Mouse (Mus musculus): ENCODE measurements at regions not wholly inside any gene's neighbourhood (a gene's known extent, or its start where the extent isn't known, plus 50 kb on each side); places are given as distances from the start of the nearest gene placed in this dataset.

GRCm38 (mm10) chr2:169221141-169221540, 265.8 kb upstream of the Zfp64 start:
- no peaks in the 10 kb centered on the region for H3K4me1 ChIP-seq (ENCODE audit: control insufficient read depth, insufficient read depth, insufficient read length, low read length)
- H3K27me3 ChIP-seq (ENCODE audit: control insufficient read depth, insufficient read depth, low read length): no peaks in the 10 kb centered on the region
- H3K4me3 ChIP-seq (ENCODE audit: low read depth, low read length): no peak overlapping the region
- no peak overlapping the region for H3K27ac ChIP-seq (ENCODE audit: insufficient read depth, low read depth, low read length)
- no peaks in the 10 kb centered on the region for H3K36me3 ChIP-seq (ENCODE audit: control insufficient read depth, insufficient read depth, low read length)
- TF ChIP-seq POLR2A (IDR thresholded peaks at IDR 0.05; ENCODE audit: low read depth, low read length): no peak
- TF ChIP-seq CTCF (IDR thresholded peaks at IDR 0.05; ENCODE audit: extremely low read depth, insufficient read length, insufficient replicate concordance, low read depth, low read length): no peak
- 68% methylated on average over 7 of the region's 7 CpGs for WGBS

- H3K36me3 ChIP-seq (ENCODE audit: control insufficient read depth, insufficient read depth, low read length): no peaks in the 10 kb centered on the region
- 92% methylated on average over 18 of the region's 18 CpGs for WGBS
- TF ChIP-seq POLR2A (IDR thresholded peaks at IDR 0.05; ENCODE audit: low read depth, low read length) (no peak), CTCF (IDR thresholded peaks at IDR 0.05; ENCODE audit: extremely low read depth, insufficient read length, insufficient replicate concordance, low read depth, low read length) (no peak)
- H3K4me3 ChIP-seq (ENCODE audit: low read depth, low read length): no peak overlapping the region
- no peaks in the 10 kb centered on the region for H3K4me1 ChIP-seq (ENCODE audit: control insufficient read depth, insufficient read depth, insufficient read length, low read length)
- no peak overlapping the region for H3K27ac ChIP-seq (ENCODE audit: insufficient read depth, low read depth, low read length)
- H3K27me3 ChIP-seq (ENCODE audit: control insufficient read depth, insufficient read depth, low read length): no peaks in the 10 kb centered on the region
Observed at GRCm38 (mm10) chr2:169215546-169216043, 260.2 kb upstream of the Zfp64 start.

DNA sequence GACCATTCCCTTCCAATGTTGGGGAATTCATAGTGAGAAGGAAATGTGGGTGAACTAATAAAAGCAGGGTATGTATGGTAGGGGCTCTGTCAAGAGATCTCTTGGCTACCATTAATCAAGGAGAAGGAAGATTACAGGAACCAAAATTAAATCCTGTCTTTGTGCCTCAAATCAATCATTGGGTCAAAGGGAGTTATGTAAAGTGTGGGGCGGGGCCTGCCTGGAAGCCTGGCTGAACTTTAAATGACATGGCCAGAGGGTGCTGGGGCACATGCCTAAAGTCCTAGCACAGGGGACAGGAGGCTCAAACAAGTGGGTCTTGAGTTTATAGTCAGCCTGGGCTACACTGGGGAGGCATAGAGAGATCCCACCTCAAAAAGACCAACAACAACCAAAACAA, 259.0 kb upstream of the Zfp64 start:
- H3K36me3 ChIP-seq (ENCODE audit: control insufficient read depth, insufficient read depth, low read length): no peaks in the 10 kb centered on the region
- 55% methylated on average over 1 of the region's 1 CpGs for WGBS
- no peaks in the 10 kb centered on the region for H3K4me1 ChIP-seq (ENCODE audit: control insufficient read depth, insufficient read depth, insufficient read length, low read length)
- H3K27me3 ChIP-seq (ENCODE audit: control insufficient read depth, insufficient read depth, low read length): no peaks in the 10 kb centered on the region
- H3K4me3 ChIP-seq (ENCODE audit: low read depth, low read length): no peak overlapping the region
- H3K27ac ChIP-seq (ENCODE audit: insufficient read depth, low read depth, low read length): no peak overlapping the region
- TF ChIP-seq CTCF (IDR thresholded peaks at IDR 0.05; ENCODE audit: extremely low read depth, insufficient read length, insufficient replicate concordance, low read depth, low read length): no peak
- TF ChIP-seq POLR2A (IDR thresholded peaks at IDR 0.05; ENCODE audit: low read depth, low read length): no peak

DNA sequence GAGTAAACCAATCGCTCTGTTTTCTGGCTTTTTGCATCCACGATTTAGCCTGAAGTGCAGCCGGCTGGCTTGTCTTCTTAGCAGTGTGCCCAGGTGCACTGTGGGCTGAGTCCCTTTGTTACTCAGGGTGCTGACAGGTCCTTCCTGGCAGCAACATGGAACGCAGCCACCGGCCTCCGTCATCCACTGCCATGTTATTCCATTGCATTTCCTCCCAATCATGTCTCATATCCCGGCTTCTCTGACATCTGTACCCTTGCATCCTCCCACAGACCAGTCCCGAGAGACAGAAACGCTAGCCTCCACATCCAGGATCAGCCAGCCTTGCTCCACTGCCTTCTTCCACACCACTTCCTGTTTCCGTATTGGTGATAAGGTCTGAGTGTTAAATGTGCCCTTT, 257.9 kb upstream of the Zfp64 start:
- WGBS: 70% methylated on average over 10 of the region's 10 CpGs
- TF ChIP-seq CTCF (IDR thresholded peaks at IDR 0.05; ENCODE audit: extremely low read depth, insufficient read length, insufficient replicate concordance, low read depth, low read length) (no peak), POLR2A (IDR thresholded peaks at IDR 0.05; ENCODE audit: low read depth, low read length) (no peak)
- Histone ChIP-seq H3K4me1 (ENCODE audit: control insufficient read depth, insufficient read depth, insufficient read length, low read length) (no peaks in the 10 kb centered on the region), H3K27me3 (ENCODE audit: control insufficient read depth, insufficient read depth, low read length) (no peaks in the 10 kb centered on the region), H3K36me3 (ENCODE audit: control insufficient read depth, insufficient read depth, low read length) (no peaks in the 10 kb centered on the region), H3K27ac (ENCODE audit: insufficient read depth, low read depth, low read length) (no peak overlapping the region), H3K4me3 (ENCODE audit: low read depth, low read length) (no peak overlapping the region)

DNA sequence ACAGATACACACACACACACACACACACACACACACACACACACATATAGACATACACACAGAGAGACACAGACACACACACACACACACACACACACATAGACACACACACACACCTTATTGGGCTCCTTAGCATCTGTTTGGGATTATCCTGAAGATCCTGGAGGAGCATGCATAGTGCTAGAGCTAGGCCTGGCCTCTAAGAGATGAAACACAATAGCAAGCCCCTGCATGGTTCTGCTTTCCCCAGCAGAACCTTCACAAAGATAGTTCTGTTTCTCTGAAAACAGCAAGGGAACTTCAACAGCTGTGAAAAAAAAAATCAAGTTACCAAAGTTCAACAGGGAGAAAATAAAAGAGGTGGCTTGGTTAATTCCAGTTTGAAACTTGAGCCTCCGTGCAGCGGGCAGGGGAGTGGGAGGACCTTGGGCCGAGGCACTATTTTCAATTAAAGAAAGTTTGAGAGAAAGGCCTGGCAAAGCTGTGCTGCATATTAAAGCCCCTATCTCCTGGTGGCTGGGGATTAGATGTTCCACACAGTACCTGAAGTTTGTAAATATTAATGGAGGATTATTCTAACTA, 257.4 kb upstream of the Zfp64 start:
- Histone ChIP-seq H3K4me3 (ENCODE audit: low read depth, low read length) (no peak overlapping the region), H3K27me3 (ENCODE audit: control insufficient read depth, insufficient read depth, low read length) (no peaks in the 10 kb centered on the region), H3K27ac (ENCODE audit: insufficient read depth, low read depth, low read length) (no peak overlapping the region), H3K4me1 (ENCODE audit: control insufficient read depth, insufficient read depth, insufficient read length, low read length) (no peaks in the 10 kb centered on the region), H3K36me3 (ENCODE audit: control insufficient read depth, insufficient read depth, low read length) (no peaks in the 10 kb centered on the region)
- no peak for TF ChIP-seq CTCF (IDR thresholded peaks at IDR 0.05; ENCODE audit: extremely low read depth, insufficient read length, insufficient replicate concordance, low read depth, low read length)
- no peak for TF ChIP-seq POLR2A (IDR thresholded peaks at IDR 0.05; ENCODE audit: low read depth, low read length)
- WGBS: 55% methylated on average over 3 of the region's 3 CpGs

- H3K36me3 ChIP-seq (ENCODE audit: control insufficient read depth, insufficient read depth, low read length): no peaks in the 10 kb centered on the region
- H3K4me3 ChIP-seq (ENCODE audit: low read depth, low read length): no peak overlapping the region
- TF ChIP-seq POLR2A (IDR thresholded peaks at IDR 0.05; ENCODE audit: low read depth, low read length) (no peak), CTCF (IDR thresholded peaks at IDR 0.05; ENCODE audit: extremely low read depth, insufficient read length, insufficient replicate concordance, low read depth, low read length) (no peak)
- H3K27me3 ChIP-seq (ENCODE audit: control insufficient read depth, insufficient read depth, low read length): no peaks in the 10 kb centered on the region
- H3K4me1 ChIP-seq (ENCODE audit: control insufficient read depth, insufficient read depth, insufficient read length, low read length): no peaks in the 10 kb centered on the region
- 28% methylated on average over 19 of the region's 19 CpGs for WGBS
- no peak overlapping the region for H3K27ac ChIP-seq (ENCODE audit: insufficient read depth, low read depth, low read length)
Observed at GRCm38 (mm10) chr2:169204254-169204752, 248.9 kb upstream of the Zfp64 start.

DNA sequence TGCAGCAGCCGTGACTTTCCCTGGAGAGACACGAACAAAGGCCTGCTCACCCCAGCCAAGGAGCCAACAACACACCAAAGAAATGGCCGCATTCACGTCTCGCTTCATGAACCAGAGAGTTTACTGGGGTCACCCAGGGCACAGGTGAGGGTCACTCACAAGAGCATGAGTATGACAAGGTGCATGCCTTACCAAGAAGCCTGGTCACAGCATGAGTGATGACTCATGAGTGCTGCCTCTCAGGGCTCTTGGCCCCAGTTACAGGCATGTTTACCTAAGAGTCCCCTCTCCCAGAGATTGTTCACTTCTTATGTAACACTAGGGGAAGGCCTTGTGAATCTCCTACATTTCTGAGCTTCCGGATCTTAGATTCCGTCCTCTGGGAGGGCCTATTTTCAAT, 236.6 kb upstream of the Zfp64 start:
- Histone ChIP-seq H3K36me3 (ENCODE audit: control insufficient read depth, insufficient read depth, low read length) (no peaks in the 10 kb centered on the region), H3K4me3 (ENCODE audit: low read depth, low read length) (no peak overlapping the region), H3K27ac (ENCODE audit: insufficient read depth, low read depth, low read length) (no peak overlapping the region), H3K4me1 (ENCODE audit: control insufficient read depth, insufficient read depth, insufficient read length, low read length) (no peaks in the 10 kb centered on the region), H3K27me3 (ENCODE audit: control insufficient read depth, insufficient read depth, low read length) (no peaks in the 10 kb centered on the region)
- TF ChIP-seq CTCF (IDR thresholded peaks at IDR 0.05; ENCODE audit: extremely low read depth, insufficient read length, insufficient replicate concordance, low read depth, low read length) (no peak), POLR2A (IDR thresholded peaks at IDR 0.05; ENCODE audit: low read depth, low read length) (no peak)
- 86% methylated on average over 7 of the region's 7 CpGs for WGBS

All from small intestine, adult 2 months (tissue).